Mouse (Mus musculus): Measurements from ENCODE around the gene Kcnk18. TPM values are rescaled to one million over a fixed set of nuclear protein-coding genes. Genes with fewer than 3 reads are reported as not detected.

The Kcnk18 gene
- polyA plus RNA-seq, 1 experiment, result not detected

- Histone ChIP-seq H3K4me3 (ENCODE audit: insufficient read depth, low read depth, low read length) (no peak overlapping the region), H3K27ac (ENCODE audit: insufficient read depth, low read depth, low read length) (no peak overlapping the region), H3K27me3 (replicated peaks; ENCODE audit: control insufficient read depth, insufficient read depth, low read length) (no peaks in the 10 kb centered on the region; the same call in 1 of the 2 replicates), H3K36me3 (ENCODE audit: control insufficient read depth, insufficient read depth, low read length) (no peaks in the 10 kb centered on the region), H3K4me1 (ENCODE audit: control insufficient read depth, insufficient read depth, low read length) (no peaks in the 10 kb centered on the region)
- 8% methylated on average over 3 of the region's 3 CpGs for WGBS
- peak; percentile 94 for DNase-seq
- TF ChIP-seq POLR2A (IDR thresholded peaks at IDR 0.05; ENCODE audit: low read depth, low read length), result no peak
- TF ChIP-seq CTCF (conservative IDR thresholded peaks at IDR 0.05; ENCODE audit: insufficient read depth, insufficient read length, low read depth, low read length), result no peak
Observed at GRCm38 (mm10) chr19:59184000-59184399, 35.0 kb upstream of the Kcnk18 start.

- Histone ChIP-seq H3K36me3 (ENCODE audit: control insufficient read depth, insufficient read depth, low read length) (no peaks in the 10 kb centered on the region), H3K27me3 (replicated peaks; ENCODE audit: control insufficient read depth, insufficient read depth, low read length) (peaks cover 2% of the 10 kb centered on the region; the same call in 1 of the 2 replicates), H3K4me3 (ENCODE audit: insufficient read depth, low read depth, low read length) (no peak overlapping the region), H3K27ac (ENCODE audit: insufficient read depth, low read depth, low read length) (no peak overlapping the region), H3K4me1 (ENCODE audit: control insufficient read depth, insufficient read depth, low read length) (no peaks in the 10 kb centered on the region; the same call in 1 of the 2 replicates)
- DNase-seq, result no peak
- 31% methylated on average over 4 of the region's 4 CpGs for WGBS
- no peak for TF ChIP-seq CTCF (conservative IDR thresholded peaks at IDR 0.05; ENCODE audit: insufficient read depth, insufficient read length, low read depth, low read length)
- TF ChIP-seq POLR2A (IDR thresholded peaks at IDR 0.05; ENCODE audit: low read depth, low read length), result no peak
Observed at GRCm38 (mm10) chr19:59188981-59189380, 30.0 kb upstream of the Kcnk18 start.

GRCm38 (mm10) chr19:59190431-59191122, 28.4 kb upstream of the Kcnk18 start:
- Histone ChIP-seq H3K4me1 (ENCODE audit: control insufficient read depth, insufficient read depth, low read length) (no peaks in the 10 kb centered on the region; the same call in 1 of the 2 replicates), H3K4me3 (ENCODE audit: insufficient read depth, low read depth, low read length) (no peak overlapping the region), H3K27ac (ENCODE audit: insufficient read depth, low read depth, low read length) (no peak overlapping the region), H3K36me3 (ENCODE audit: control insufficient read depth, insufficient read depth, low read length) (no peaks in the 10 kb centered on the region), H3K27me3 (replicated peaks; ENCODE audit: control insufficient read depth, insufficient read depth, low read length) (peaks cover 9% of the 10 kb centered on the region)
- TF ChIP-seq CTCF (conservative IDR thresholded peaks at IDR 0.05; ENCODE audit: insufficient read depth, insufficient read length, low read depth, low read length) (no peak), POLR2A (IDR thresholded peaks at IDR 0.05; ENCODE audit: low read depth, low read length) (no peak)
- WGBS, result 14% methylated on average over 8 of the region's 8 CpGs
- no peak for DNase-seq

- no peaks in the 10 kb centered on the region; the same call in 1 of the 2 replicates for H3K4me1 ChIP-seq (ENCODE audit: control insufficient read depth, insufficient read depth, low read length)
- DNase-seq, result no peak
- H3K36me3 ChIP-seq (ENCODE audit: control insufficient read depth, insufficient read depth, low read length), result no peaks in the 10 kb centered on the region
- 14% methylated on average over 4 of the region's 4 CpGs for WGBS
- H3K27ac ChIP-seq (ENCODE audit: insufficient read depth, low read depth, low read length), result no peak overlapping the region
- H3K4me3 ChIP-seq (ENCODE audit: insufficient read depth, low read depth, low read length), result no peak overlapping the region
- TF ChIP-seq POLR2A (IDR thresholded peaks at IDR 0.05; ENCODE audit: low read depth, low read length) (no peak), CTCF (conservative IDR thresholded peaks at IDR 0.05; ENCODE audit: insufficient read depth, insufficient read length, low read depth, low read length) (no peak)
- peaks cover 11% of the 10 kb centered on the region for H3K27me3 ChIP-seq (replicated peaks; ENCODE audit: control insufficient read depth, insufficient read depth, low read length)
Observed at GRCm38 (mm10) chr19:59191123-59191505, 27.9 kb upstream of the Kcnk18 start.

GRCm38 (mm10) chr19:59192491-59192890, 26.5 kb upstream of the Kcnk18 start:
- no peak for DNase-seq
- H3K27me3 ChIP-seq (replicated peaks; ENCODE audit: control insufficient read depth, insufficient read depth, low read length), result peaks cover 11% of the 10 kb centered on the region
- no peaks in the 10 kb centered on the region; the same call in 1 of the 2 replicates for H3K4me1 ChIP-seq (ENCODE audit: control insufficient read depth, insufficient read depth, low read length)
- WGBS, result 11% methylated on average over 2 of the region's 2 CpGs
- H3K4me3 ChIP-seq (ENCODE audit: insufficient read depth, low read depth, low read length), result no peak overlapping the region
- no peaks in the 10 kb centered on the region for H3K36me3 ChIP-seq (ENCODE audit: control insufficient read depth, insufficient read depth, low read length)
- H3K27ac ChIP-seq (ENCODE audit: insufficient read depth, low read depth, low read length), result no peak overlapping the region
- TF ChIP-seq POLR2A (IDR thresholded peaks at IDR 0.05; ENCODE audit: low read depth, low read length) (no peak), CTCF (conservative IDR thresholded peaks at IDR 0.05; ENCODE audit: insufficient read depth, insufficient read length, low read depth, low read length) (no peak)

- Histone ChIP-seq H3K4me1 (ENCODE audit: control insufficient read depth, insufficient read depth, low read length) (no peaks in the 10 kb centered on the region; the same call in 1 of the 2 replicates), H3K36me3 (ENCODE audit: control insufficient read depth, insufficient read depth, low read length) (no peaks in the 10 kb centered on the region), H3K4me3 (ENCODE audit: insufficient read depth, low read depth, low read length) (no peak overlapping the region), H3K27ac (ENCODE audit: insufficient read depth, low read depth, low read length) (no peak overlapping the region), H3K27me3 (replicated peaks; ENCODE audit: control insufficient read depth, insufficient read depth, low read length) (peaks cover 11% of the 10 kb centered on the region)
- no peak for DNase-seq
- TF ChIP-seq POLR2A (IDR thresholded peaks at IDR 0.05; ENCODE audit: low read depth, low read length), result no peak
- TF ChIP-seq CTCF (conservative IDR thresholded peaks at IDR 0.05; ENCODE audit: insufficient read depth, insufficient read length, low read depth, low read length), result no peak
- whole genome bisulfite sequencing, result 3% methylated on average over 10 of the region's 10 CpGs
Observed at GRCm38 (mm10) chr19:59193456-59193855, 25.6 kb upstream of the Kcnk18 start.

GRCm38 (mm10) chr19:59193986-59194820, 24.8 kb upstream of the Kcnk18 start:
- WGBS, result 5% methylated on average over 50 of the region's 50 CpGs
- no peak for DNase-seq
- H3K27me3 ChIP-seq (replicated peaks; ENCODE audit: control insufficient read depth, insufficient read depth, low read length), result peaks cover 11% of the 10 kb centered on the region
- no peak overlapping the region for H3K27ac ChIP-seq (ENCODE audit: insufficient read depth, low read depth, low read length)
- no peaks in the 10 kb centered on the region for H3K36me3 ChIP-seq (ENCODE audit: control insufficient read depth, insufficient read depth, low read length)
- TF ChIP-seq CTCF (conservative IDR thresholded peaks at IDR 0.05; ENCODE audit: insufficient read depth, insufficient read length, low read depth, low read length), result no peak
- TF ChIP-seq POLR2A (IDR thresholded peaks at IDR 0.05; ENCODE audit: low read depth, low read length), result no peak
- H3K4me3 ChIP-seq (ENCODE audit: insufficient read depth, low read depth, low read length), result no peak overlapping the region
- no peaks in the 10 kb centered on the region; the same call in 1 of the 2 replicates for H3K4me1 ChIP-seq (ENCODE audit: control insufficient read depth, insufficient read depth, low read length)
